ENCODE assay signal across 16 mouse cellular contexts in the genomic region with DNA sequence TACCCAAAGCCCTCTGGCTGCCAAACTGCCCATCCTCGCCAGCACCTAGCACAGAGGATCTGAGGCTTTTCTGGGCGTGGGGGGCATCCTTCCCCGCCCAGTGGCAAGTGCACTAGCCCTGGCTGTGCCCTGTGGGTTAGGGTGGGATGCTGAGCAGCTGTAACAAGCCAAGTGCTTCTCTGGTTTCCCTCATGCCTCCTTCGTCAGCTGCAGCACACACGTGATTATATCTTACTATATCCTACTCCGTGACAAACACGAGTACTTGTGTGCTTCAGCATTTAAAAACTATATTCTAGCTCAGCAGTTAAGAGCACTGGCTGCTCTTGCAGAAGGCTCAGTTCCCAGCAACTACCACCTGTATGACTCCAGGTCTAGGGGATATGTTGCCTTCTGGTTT. TPM values are rescaled to one million over a fixed set of nuclear protein-coding genes. Genes with fewer than 3 reads are reported as not detected.
A peak's percentile ranks its signal among the peaks of the same experiment; 100 is the strongest.
DNase-seq lines count a peak whose midpoint lies in the region; ATAC-seq and TF ChIP-seq lines count a peak whose summit lies in the region.
"Had no signal": no experiment of that assay in that cellular context is flagged by ENCODE, and none has a peak within 500 bp of the region (broad histone marks: within the 10 kb centered on the region; RNA-seq: fewer than 3 reads in every experiment).

No protein-coding gene starts in this region.

- H3K27ac ChIP-seq in lung, embryonic 14.5 days (ENCODE audit: low read depth), result peak overlapping the region; percentile 74; the same call in 1 of the 2 replicates
- peak overlapping the region; percentile 60 for H3K27ac ChIP-seq in limb, embryonic 11.5 days (replicated peaks; ENCODE audit: low read depth, low read length)
- H3K27ac ChIP-seq: hindbrain, embryonic 15.5 days; liver, embryonic 13.5 days had no signal

- no peak for DNase-seq in frontal cortex, postnatal 10 days (ENCODE audit: low spot score in 2 of 2)
- DNase-seq in lung, embryonic 14.5 days, result no peak
- DNase-seq in lung, adult 18-20 months, result no peak
- DNase-seq in limb, embryonic 11.5 days (ENCODE audit: low spot score), result no peak
- no peak for DNase-seq in gastrocnemius, postnatal 10 days
- no peak for DNase-seq in heart, adult 8-10 months (ENCODE audit: low spot score)
- DNase-seq: cerebellum, adult 11-12 months; cerebellum, postnatal 14 days; left cerebral cortex, postnatal 4 days; liver, embryonic 13.5 days; thymus, adult 18-20 months; thymus, postnatal 4 days had no signal

- WGBS in lung, embryonic 14.5 days, result 72% methylated on average over 7 of the region's 7 CpGs
- 87% methylated on average over 7 of the region's 7 CpGs for WGBS in limb, embryonic 11.5 days

- H3K9me3 ChIP-seq in lung, embryonic 14.5 days (ENCODE audit: low read depth, low read length), result no peaks in the 10 kb centered on the region
- H3K9me3 ChIP-seq in E14TG2a.4 (ENCODE audit: low read length), result 0 out of 2 replicates have a peak, but pooled peaks cover 3% of the 10 kb centered on the region
- no peaks in the 10 kb centered on the region for H3K9me3 ChIP-seq in limb, embryonic 11.5 days (ENCODE audit: control insufficient read depth, low read length)
- H3K9me3 ChIP-seq: heart, embryonic 13.5 days; hindbrain, embryonic 15.5 days; liver, embryonic 13.5 days had no signal

- no peaks in the 10 kb centered on the region for H3K27me3 ChIP-seq in lung, embryonic 14.5 days (ENCODE audit: insufficient read depth, low read length)
- H3K27me3 ChIP-seq in E14TG2a.4 (ENCODE audit: insufficient read depth, low read length), result no peaks in the 10 kb centered on the region
- H3K27me3 ChIP-seq in limb, embryonic 11.5 days (ENCODE audit: control insufficient read depth, insufficient read depth, low read length), result no peaks in the 10 kb centered on the region
- H3K27me3 ChIP-seq: heart, embryonic 13.5 days; hindbrain, embryonic 15.5 days had no signal

- no peak for TF ChIP-seq CTCF in lung, embryonic 14.5 days (IDR thresholded peaks at IDR 0.05; ENCODE audit: low read depth)
- TF ChIP-seq CTCF in E14TG2a.4 (conservative IDR thresholded peaks at IDR 0.05; ENCODE audit: low read length), result no peak

- no peak overlapping the region for H3K4me2 ChIP-seq in lung, embryonic 14.5 days
- H3K4me2 ChIP-seq in limb, embryonic 11.5 days (ENCODE audit: low read depth, severe bottlenecking), result no peak overlapping the region
- H3K4me2 ChIP-seq: hindbrain, embryonic 15.5 days; liver, embryonic 13.5 days had no signal

- H3K36me3 ChIP-seq in lung, embryonic 14.5 days (ENCODE audit: insufficient read depth), result no peaks in the 10 kb centered on the region
- H3K36me3 ChIP-seq in E14TG2a.4 (ENCODE audit: insufficient read depth, low read length), result no peaks in the 10 kb centered on the region
- no peaks in the 10 kb centered on the region for H3K36me3 ChIP-seq in limb, embryonic 11.5 days (ENCODE audit: control insufficient read depth, insufficient read depth, low read length)
- H3K36me3 ChIP-seq: heart, embryonic 13.5 days; hindbrain, embryonic 15.5 days; liver, embryonic 13.5 days had no signal

- H3K4me1 ChIP-seq in lung, embryonic 14.5 days (ENCODE audit: insufficient read depth), result peaks cover 13% of the 10 kb centered on the region; the same call in 1 of the 2 replicates
- H3K4me1 ChIP-seq in E14TG2a.4 (replicated peaks; ENCODE audit: low read depth, low read length), result peaks cover 53% of the 10 kb centered on the region
- peaks cover 17% of the 10 kb centered on the region for H3K4me1 ChIP-seq in limb, embryonic 11.5 days (ENCODE audit: control insufficient read depth, insufficient read depth, low read length)
- H3K4me1 ChIP-seq: liver, embryonic 13.5 days had no signal

- H3K4me3 ChIP-seq in lung, embryonic 14.5 days (ENCODE audit: low read depth, low read length), result no peak overlapping the region
- 0 out of 2 replicates have a peak overlapping the region, but pooled peaks have one; percentile 7 for H3K4me3 ChIP-seq in E14TG2a.4 (replicated peaks; ENCODE audit: low read length)
- no peak overlapping the region for H3K4me3 ChIP-seq in limb, embryonic 11.5 days (ENCODE audit: low read depth, low read length)
- H3K4me3 ChIP-seq: hindbrain, embryonic 15.5 days; liver, embryonic 13.5 days had no signal

- ATAC-seq in frontal cortex, adult (ENCODE audit: low TSS enrichment), result peak; percentile 82
- ATAC-seq in lung, embryonic 14.5 days (ENCODE audit: insufficient read depth), result no peak
- no peak for ATAC-seq in limb, embryonic 11.5 days (ENCODE audit: insufficient number of reproducible peaks, low FRiP score, low TSS enrichment, low read depth)

- H3K9ac ChIP-seq in lung, embryonic 14.5 days, result no peak overlapping the region
- no peak overlapping the region for H3K9ac ChIP-seq in limb, embryonic 11.5 days (ENCODE audit: low read length)
- H3K9ac ChIP-seq: heart, embryonic 13.5 days; hindbrain, embryonic 15.5 days; liver, embryonic 13.5 days had no signal

RNA-seq across cellular contexts. Expression of a gene that starts 44.7 kb away (rescaled TPM):
- 16.1 and 16.4 TPM in 2 replicates for polyA plus RNA-seq in lung, embryonic 14.5 days (2014; fragmentation: Nextera tagmentation; extraction: Ambion mirVana)
- 21.0 and 24.0 TPM in 2 replicates for polyA plus RNA-seq in limb, embryonic 11.5 days (2014; fragmentation: Nextera tagmentation; extraction: Ambion mirVana)
- total RNA-seq in gastrocnemius, postnatal 10 days (2021), result 10 to 100 TPM; 44.9 to 45.0 TPM
- 10 to 100 TPM; 10.1 to 14.1 (median 12.5) TPM for total RNA-seq in heart, adult 8-10 months (2022)
